Mouse (Mus musculus): Measurements from ENCODE around the gene Gm29666.

Gm29666 gene

DNA sequence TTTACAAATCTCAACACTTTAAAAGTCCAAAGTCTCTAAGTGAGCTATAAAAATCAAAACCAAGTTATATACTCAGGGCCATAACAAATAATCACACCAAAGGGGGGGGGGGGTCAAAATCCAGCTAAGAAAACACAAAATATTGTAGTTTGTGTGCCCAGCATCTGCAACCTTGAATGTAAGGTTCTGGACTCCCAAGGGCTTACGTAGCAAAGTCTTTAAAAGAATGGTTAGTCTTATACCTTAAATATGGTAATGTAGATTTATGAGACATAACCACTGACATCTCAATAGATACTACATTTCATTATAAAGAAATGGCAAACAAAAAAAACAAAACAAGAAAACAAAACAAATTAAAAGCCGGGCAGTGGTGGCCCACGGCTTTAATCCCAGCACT, at the start of gene Gm29666:
TSS of gene Gm29666 (minus strand) at position 101 of the 400 bp plus-strand sequence.
- no peak for DNase-seq

DNA sequence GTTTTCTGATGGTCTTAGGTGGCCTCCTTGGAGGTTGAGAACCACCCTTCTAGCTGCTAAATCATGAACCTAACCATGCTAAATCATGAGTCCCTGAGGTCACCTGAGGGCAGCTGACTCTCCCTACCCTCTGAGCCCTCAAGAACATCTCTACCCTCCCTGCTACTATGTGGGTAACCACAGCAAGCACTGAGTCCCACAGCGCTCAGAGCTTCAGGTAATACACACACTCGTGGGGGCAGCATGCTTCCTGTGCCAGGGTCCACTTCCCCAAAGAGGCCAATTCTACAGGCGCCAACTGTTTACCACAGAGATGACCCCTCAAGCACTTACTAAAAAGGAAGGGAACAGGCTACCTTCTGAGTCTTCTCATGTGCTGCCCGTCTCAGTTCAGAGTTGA, 48.7 kb upstream of the Gm29666 start:
- DNase-seq = no peak

DNA sequence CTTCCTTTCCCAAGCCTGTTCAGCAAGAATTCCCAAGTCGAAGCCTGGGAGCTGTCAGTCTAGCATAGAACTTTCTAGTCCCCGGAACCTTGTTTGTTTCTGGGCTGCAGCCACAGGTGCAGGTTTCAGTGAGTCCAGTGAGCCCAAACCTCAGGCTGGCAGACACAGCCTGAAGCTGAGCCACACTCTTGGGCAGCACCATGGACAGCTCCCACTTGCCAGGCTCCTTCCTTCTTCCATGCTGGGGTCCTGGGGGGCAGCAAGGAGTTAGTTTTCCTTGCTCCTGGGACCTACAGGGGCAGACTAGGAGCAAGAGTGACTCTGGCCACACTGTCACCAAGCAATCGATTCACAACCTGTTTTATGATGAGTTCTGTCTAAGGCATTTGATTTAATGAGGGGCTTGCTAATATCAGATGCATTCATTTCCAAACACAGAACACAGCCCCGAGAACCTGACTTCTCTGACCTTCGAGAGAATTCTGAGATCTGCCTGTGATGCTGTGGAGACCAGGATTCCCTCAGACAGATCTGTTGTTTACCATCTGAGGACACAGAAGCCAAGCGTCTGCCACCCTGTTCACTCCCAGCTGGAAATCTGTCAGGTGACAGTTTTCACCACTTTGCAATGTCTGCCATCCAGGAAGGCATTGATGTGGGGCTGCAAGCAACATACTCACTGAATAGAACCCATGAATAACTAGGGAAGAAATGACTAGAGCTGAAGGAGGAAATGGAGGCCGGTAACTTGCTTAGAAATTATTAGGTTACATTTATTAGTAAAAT, 45.9 kb upstream of the Gm29666 start:
- peak; percentile 47 to 56 for DNase-seq

DNA sequence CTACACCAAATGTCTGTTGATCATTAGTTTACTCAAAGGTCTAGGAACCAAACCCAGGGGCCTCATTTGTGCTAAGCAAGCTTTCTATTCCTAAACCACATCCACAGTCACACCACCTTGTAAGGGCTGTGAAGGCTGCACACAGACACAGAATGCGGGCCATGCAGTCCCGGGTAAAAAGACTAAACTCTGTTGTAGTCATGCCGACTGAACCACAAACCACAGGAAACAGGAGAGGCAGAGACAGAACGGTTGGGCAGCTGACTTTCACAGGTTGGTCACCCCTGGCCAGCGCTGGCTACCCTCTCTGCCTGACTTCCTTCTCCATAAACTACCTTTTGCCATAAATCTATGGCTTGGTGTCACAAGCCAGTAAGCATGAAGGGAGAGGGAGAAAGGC, 44.9 kb upstream of the Gm29666 start:
- no peak for DNase-seq

DNA sequence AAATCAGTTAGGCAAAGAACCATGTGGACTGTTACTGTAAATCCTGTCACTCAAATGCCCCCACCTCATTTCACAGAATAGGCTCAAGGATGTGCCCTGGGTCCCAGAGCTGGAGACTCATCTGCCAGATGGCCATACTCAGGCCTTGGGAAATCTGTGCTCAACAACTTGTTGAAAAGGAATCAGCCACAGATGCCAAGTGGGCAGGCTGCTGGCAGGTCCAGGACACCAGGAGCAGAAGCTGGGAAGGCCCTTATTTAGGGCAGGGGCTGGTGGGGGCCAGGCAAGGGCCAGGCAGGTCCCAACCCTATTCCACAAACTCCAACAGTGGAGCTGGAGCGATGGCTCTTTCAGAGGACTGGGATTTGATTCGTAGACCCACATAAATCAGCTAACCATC, 42.7 kb upstream of the Gm29666 start:
- DNase-seq = peak in 1 of 2 experiments; percentile 44

DNA sequence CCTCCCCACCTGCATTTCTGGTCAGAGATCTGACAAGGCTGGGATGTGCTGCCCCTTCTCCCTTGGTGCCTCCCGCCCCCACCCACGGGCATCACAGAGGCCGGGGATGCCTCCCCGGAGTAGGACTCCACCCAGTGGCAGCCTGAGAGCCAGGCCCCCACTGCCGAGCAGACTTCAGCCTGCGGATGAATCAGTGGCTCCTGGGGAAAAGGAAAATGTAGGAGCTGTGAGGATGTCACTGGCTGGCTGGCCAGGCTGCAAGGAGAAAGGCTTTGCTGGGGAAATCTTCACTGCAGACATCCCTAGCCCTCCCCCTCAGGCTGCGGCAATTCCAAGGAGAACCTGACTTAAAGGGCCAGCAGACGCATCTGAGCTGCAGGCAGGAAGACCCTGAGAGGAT, 40.9 kb upstream of the Gm29666 start:
- DNase-seq = peak; percentile 46 to 47

DNA sequence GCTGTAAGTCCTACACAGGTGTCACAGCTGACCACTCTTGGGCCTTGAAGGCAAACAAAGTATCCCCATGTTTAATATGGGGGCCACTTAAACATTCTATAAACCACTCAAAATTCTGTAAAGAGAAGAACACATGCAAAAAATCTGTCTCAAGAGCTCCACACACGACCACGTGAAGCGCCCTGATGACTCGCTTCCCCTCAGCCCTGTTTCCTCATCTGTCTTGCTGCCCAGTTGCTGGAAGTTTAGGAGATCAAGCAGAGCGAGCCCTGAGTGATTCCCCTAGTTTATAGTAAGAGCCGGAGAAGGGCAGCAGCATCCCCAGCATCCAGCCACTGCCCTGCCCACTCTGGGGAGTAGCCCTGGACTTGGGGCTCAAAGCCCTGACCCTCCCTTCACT, 40.1 kb upstream of the Gm29666 start:
- no peak for DNase-seq

DNA sequence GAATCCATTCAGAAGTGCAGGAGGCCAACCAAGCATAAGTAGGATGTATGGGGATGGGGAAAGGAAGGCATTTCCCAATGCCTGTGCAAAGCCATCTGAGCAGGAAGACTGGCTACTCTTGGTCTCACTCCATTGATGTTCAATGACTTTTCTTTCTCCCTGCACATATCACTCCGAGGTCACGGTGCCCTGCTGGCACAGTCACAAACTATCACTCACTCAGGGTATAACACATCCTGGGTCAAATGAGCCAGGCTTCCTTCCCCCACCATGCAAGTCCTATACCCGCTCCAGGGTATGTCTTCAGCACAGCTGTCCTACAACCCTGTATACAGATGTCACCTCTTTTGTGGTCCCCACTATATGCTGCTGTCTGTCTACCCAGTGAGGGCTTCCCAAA, 38.5 kb upstream of the Gm29666 start:
- no peak for DNase-seq

DNA sequence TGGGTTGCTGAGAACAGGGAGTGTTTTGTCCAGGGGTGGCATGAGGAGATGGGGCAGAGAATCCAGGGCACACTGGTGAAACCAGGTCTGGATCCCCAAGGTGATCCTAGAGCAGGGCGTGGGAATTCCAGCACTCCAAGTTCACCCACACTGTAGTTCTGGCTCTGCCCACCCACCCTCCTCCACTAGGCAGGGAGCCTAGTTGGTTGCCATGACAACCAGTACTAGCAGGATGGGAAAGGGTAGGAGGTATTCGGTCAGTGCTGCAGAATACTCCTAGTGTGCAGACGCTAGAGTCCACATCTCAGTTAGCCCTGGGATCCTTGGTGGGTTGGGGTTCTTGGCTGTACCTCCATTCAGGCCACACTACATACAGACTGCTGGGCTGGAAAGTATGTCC, 38.0 kb upstream of the Gm29666 start:
- peak; percentile 59 to 78 for DNase-seq

DNA sequence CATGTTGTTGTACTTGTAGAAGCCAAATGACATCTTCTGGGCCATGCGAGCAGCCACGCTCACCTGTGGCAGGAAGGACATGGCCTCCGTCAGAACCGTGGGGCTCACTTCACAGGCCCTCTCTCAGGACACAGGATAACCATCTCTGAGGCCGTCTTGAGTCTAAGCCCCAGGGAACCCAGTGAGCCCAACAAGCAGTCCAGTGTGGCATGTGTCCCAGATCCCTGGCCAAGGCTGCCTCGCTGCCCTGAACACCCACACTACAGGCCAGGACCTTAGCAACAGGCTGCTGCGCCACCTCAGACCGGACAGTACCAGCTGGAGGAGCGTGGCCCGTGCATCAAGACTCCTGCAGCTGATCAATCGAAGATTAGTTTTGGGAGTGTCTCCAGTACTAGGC, 33.4 kb upstream of the Gm29666 start:
- no peak for DNase-seq

DNA sequence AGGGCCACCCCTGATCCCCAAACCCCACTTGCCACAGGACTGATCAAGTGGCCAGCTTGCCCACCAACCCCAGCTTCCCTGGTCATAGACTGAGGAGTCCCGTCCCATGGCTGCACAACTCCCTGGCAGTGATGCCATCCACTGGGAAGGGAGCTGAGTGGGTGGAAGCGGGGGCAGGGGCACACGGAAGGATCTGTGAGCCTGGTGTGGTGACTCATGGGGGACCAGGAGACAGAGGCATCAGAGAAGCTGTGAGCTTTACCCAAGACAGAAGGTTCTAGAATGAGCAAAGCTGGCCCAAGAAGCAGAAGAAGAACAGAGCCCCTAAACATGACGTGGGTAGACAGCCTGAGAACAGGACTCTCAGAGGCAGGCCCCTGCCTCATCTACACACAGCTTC, 30.2 kb upstream of the Gm29666 start:
- no peak for DNase-seq

DNA sequence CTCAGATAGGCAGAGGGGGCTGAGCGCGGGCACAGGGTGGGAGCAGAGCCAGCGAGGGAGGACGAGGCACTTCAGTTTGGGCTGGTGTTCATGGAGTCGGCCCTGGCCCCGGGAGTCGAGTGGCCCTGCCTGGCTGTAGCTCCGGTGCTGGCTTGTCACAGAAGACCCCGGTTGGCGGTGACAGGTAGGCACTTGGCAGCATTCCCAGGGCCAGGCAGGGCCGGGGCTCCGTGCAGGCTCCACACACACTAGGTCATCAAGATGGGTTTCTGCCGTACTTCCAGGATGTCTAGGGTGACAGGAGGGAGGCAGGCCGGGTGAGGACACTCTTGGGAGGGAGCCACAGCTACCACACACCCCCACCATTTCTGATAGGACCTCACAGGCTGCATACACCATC, 29.2 kb upstream of the Gm29666 start:
- peak in 1 of 2 experiments; percentile 38 for DNase-seq

DNA sequence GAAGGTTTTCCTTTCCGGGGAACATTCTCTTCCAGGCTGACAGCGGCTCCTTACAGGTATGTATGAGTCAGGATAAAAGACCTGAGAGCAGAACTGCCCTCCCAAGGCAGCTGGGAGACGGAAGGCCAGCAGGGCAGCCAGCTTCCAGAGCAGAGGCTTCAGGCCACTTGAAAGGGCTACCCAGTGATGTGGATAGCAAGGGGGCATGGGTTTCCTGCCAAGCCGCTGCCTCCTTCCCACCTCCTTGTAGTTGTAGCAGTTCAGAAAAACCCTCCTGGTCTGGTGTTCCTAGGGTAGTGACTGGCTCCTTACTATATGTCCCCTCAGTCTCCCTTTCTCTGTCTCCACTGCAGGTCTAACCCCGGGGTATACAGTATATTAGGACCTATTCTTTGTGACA, 24.5 kb upstream of the Gm29666 start:
- no peak for DNase-seq

DNA sequence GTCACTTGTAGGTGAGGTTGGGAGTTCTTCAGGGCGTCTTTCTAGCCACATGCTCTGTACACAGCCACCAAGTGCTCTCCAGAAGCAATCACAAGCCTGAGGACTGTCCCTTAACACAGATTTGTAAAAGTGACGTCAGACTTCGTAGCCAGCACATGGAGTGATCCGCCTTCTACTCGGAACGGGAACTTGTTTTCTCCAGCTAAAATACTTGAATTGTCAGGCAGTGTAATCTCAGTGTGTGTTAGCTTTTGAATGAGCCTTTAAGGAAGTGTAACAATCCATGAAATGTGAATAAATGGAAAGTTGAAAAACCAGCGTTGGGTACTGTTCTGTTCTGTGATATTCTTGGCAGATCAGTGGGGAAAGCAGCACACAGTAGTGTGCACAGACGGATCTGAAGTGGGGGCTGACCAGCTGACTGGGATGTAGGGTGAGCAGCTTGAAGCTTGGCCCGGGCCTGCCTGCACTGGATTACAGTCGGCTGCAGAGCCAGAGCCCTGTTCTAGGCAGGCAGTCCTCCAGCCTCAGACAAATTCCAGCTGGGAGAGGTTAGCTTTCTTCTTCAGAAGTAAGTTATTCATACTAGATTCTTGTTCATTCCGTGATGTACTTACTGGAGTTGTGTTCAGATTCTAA, 22.9 kb upstream of the Gm29666 start:
- no peak for DNase-seq

DNA sequence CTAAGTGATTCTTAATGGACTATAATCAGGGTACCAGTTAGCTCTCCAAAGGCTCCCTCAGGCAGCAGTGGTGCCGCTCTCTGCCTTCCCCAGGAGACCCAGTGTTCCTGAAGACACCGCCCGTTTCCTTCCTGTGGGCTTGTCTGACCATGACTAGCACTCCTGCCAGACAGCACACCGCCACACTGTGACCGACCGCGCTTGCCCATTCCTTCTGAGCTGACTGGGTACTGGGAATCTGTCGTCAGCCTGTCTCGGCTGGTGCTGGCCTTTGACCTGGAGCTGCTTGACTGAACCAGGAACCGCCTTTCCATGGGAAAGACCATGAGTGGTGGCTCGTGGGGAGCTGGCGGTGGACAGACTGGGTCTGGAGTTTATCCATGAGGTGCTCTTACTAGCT, 20.3 kb upstream of the Gm29666 start:
- no peak for DNase-seq

DNA sequence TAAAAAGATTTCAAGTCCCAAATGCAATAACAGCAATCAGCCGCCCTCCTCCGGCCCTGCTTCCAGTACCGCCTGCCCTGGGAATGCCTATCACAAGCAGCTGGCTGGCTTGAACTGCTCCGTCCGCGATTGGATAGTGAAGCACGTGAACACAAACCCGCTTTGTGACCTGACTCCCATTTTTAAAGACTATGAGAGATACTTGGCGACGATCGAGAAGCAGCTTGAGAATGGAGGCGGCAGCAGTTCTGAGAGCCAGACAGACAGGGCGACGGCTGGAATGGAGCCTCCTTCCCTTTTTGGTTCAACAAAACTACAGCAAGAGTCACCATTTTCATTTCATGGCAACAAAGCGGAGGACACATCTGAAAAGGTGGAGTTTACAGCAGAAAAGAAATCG, 15.1 kb upstream of the Gm29666 start:
- no peak for DNase-seq

DNA sequence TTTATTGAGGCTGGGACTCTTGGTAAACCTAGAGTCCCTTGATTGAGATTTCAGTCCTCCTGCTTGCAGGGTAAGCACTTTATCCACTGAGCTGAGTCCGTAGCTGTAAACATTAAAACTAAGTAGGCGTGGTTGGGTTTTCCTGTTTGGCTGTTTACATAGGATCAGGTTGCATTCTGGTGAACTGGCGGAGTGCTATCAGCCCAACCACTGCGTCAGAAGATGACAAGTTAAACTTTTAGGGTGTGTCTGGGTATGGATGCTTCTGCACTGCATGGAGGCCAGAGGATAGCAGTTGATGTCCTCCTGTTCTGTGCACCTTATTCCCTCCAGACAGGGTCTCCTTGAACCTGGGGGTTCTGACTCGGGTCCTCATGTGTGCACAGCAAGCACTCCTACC, 12.5 kb upstream of the Gm29666 start:
- no peak for DNase-seq

DNA sequence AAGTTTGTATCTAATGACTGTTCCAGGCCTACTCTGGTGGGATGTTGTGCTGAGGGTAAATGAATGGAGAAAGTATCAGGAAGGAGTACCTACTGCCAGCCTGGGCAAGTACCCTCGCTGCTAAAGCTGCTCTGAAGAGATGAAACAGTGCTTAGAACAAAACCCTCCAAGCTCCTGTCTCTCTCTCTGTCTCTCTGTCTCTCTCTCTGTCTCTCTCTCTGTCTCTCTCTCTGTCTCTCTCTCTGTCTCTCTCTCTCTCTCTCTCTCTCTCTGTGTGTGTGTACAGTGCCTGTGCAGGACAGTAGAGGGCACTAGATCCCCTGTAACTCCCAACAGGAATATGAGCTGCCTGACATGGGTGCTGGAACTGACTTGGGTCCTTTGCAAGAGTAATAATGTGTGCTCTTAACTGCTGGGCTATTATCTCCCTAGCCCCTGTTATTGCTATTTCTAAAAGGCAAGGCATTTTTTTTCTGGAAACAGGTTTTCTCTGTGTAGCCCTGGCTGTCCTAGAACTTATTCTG, 5.7 kb upstream of the Gm29666 start:
- DNase-seq = no peak

DNA sequence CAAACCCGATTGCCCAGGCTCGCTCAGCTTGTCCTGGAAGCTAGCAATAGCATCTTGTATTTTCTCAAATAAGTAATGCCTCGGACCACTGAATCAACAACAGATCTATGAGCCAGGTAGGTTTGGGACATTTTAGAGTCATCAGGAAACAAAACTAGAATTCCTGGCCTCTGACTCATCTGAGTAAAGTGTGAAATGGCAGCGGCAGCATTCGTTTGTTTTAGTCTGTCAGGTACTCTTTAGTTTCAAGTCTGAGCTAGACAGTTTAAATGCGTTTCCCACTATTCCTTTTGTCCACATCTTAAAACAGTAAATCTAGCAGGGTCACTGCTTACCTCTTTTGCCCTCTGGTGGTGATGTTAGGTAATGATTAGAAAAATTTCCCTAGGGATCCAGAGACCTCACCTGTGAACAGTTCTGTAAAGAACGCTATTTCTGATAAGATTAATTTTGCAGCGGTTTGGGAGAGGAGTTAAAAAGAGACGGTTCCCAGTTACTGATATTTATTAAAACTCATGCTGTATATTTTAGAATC, 5.0 kb upstream of the Gm29666 start:
- DNase-seq = peak; percentile 60 to 77

DNA sequence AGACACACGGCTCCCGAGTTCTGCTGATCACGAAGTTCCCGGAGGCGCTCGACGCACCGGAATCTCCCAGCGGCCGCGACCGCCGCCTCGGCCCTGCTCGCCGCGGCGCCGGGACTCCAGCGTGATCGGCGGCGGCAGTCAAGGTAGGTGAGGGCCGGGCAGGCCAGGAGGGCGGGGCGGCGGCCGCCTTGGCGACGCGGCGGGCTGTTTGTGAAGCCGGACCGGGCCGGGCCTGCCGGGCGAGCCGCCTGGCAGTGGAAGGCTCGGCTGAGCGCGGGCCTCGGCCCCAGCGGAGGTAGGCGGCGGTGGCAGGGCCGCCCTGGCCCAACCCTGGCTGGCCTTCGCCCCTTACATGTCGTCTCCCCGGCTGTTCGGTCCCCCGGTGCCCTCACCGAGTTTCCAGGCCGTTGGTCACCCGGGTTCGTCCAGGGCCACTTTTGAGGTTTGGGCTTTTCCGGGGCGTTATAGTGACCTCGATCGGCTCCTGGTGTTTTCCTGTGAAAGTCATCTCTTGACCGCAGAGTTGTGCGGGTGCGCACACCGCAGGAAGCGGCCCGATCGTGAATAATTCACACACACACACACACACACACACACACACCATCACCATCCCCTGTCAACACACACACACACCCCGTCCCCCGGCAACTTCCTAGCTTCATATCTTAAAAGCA, 3.8 kb upstream of the Gm29666 start:
- no peak for DNase-seq

DNA sequence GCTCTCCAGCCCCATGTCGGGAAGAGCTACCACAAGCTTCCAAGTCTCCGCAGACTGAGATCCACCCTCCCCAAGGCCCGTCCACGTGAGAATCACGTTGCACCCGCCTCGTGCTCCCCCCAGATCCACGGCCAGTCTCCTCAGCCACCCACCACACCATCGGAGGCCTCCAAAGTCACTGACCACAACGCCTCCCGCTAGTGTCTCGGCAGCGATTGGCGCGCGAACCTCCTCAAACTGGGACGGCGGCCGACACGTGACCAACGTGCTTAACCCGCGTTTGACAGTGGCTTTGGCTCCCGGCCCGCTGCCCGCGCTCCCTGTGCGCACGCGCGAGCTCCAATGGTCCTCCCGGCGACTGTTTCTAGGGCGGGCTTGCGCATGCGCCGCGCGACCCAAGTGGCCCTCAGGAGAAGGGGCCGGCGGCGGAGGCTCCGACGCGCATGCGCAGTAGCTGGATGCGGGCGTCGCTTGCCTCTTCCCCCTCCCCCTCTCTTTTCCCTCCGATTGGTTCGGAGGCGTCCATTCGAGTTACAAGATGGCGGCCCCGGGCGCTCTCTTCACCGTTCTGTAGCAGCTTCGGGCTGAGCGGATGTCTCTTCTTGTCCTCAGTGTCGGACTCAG, 3.2 kb upstream of the Gm29666 start, which contains the start of gene Nup50:
TSS of gene Nup50 (plus strand) at position 528 of the 624 bp plus-strand sequence.
- peak; percentile 100 for DNase-seq

DNA sequence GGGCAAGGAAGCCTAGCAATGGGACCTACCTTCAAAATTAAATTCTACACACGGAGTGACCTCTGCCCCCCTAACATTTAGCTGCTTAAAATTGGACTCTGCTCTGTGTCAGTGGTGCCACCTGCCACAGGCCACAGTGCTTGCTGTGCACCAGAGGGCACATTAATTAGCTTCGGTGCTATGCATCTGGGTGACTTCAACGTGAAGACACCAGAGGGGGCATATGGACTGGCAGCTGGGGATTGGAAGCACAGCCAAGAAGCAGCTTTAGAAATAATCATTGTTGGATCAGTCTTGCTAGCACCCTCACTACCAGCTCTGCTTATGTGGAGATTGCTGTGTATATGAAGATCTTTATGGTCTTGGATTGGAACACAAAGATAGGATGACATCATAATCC, 6.6 kb downstream of the Gm29666 start:
- DNase-seq = no peak

DNA sequence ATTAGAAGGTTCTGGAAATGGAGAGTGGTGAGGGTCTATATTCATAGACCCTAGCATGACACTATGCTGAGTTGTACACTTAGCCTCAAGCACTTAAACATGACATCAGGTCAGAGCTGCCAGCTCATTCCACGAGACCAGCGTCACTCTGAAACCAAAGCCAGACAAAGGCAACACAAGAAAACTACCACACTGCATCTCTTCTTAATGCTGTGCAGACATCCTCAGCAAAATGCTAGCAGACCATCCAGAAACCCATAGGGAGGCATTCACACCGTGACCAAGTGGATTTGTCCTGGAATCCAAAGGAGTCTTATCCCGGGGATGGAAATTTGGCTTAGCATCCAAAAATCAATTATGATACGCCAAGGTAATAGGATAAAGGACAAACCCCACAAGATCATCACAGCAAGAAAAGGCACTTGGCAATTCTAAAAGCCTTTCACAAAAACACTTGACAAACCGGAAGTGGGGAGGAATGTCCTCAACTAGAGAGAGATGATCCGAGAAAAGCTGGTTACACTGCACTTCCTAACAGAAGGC, 15.9 kb downstream of the Gm29666 start:
- DNase-seq = no peak
